Mouse (Mus musculus): ENCODE results near the gene Olfr1375. TPM values are rescaled to one million over a fixed set of nuclear protein-coding genes. Genes with fewer than 3 reads are reported as not detected.

Olfr1375 gene
- polyA plus RNA-seq, 1 experiment from 2014 or later: not detected

DNA sequence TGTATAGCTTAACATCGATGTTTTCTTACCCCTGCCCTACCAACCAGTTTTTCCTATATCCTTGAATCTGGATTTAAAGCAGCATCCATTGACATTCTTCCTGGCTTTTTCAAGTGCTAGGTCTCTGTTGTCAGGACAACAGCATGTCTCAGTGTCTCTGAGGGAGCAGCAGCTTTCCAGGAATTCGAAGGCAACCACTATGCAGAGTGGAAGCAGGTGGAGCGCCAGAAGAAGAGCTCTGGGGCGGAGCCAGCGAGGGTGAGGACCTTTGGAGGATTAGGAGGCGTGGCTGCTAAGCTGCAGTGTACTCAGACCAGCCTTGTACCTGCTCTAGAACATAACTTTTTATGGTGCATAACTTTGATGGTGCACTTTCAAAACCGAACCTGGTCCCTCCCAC, 36.6 kb downstream of the Olfr1375 start:
- H3K4me2 ChIP-seq (replicated peaks; ENCODE audit: low read depth, low read length): no peak overlapping the region
- no peak overlapping the region for H3K4me3 ChIP-seq (ENCODE audit: low read length)
- ATAC-seq (ENCODE audit: low FRiP score, low TSS enrichment): no peak
- H3K4me1 ChIP-seq (ENCODE audit: control insufficient read depth, insufficient read depth, low read length): no peaks in the 10 kb centered on the region
- H3K27me3 ChIP-seq (ENCODE audit: control insufficient read depth, insufficient read depth, low read length): no peaks in the 10 kb centered on the region
- no peaks in the 10 kb centered on the region for H3K9me3 ChIP-seq (ENCODE audit: control insufficient read depth, low read length)
- H3K36me3 ChIP-seq (ENCODE audit: control insufficient read depth, insufficient read depth, low read length): no peaks in the 10 kb centered on the region
- WGBS: 43% methylated on average over 7 of the region's 7 CpGs
- H3K9ac ChIP-seq (ENCODE audit: low read depth, low read length): no peak overlapping the region
- no peak overlapping the region for H3K27ac ChIP-seq (ENCODE audit: low read depth, low read length)

GRCm38 (mm10) chr11:51085269-51085668, 37.4 kb downstream of the Olfr1375 start:
- H3K9ac ChIP-seq (ENCODE audit: low read depth, low read length): no peak overlapping the region
- WGBS: 50% methylated on average over 13 of the region's 13 CpGs
- H3K4me3 ChIP-seq (ENCODE audit: low read length): no peak overlapping the region
- no peaks in the 10 kb centered on the region for H3K4me1 ChIP-seq (ENCODE audit: control insufficient read depth, insufficient read depth, low read length)
- H3K27ac ChIP-seq (ENCODE audit: low read depth, low read length): no peak overlapping the region
- no peaks in the 10 kb centered on the region for H3K36me3 ChIP-seq (ENCODE audit: control insufficient read depth, insufficient read depth, low read length)
- no peak overlapping the region for H3K4me2 ChIP-seq (replicated peaks; ENCODE audit: low read depth, low read length)
- no peaks in the 10 kb centered on the region for H3K9me3 ChIP-seq (ENCODE audit: control insufficient read depth, low read length)
- no peaks in the 10 kb centered on the region for H3K27me3 ChIP-seq (ENCODE audit: control insufficient read depth, insufficient read depth, low read length)
- ATAC-seq (ENCODE audit: low FRiP score, low TSS enrichment): no peak

Other genes with a start within 250 kb of the Olfr1375 start
- gene Zfp354c, start 220.4 kb upstream of the Olfr1375 start, polyA plus RNA-seq (2014; fragmentation: Nextera tagmentation; extraction: Ambion mirVana): 18.8 and 35.7 TPM in 2 replicates
- gene Zfp879, start 206.6 kb upstream of the Olfr1375 start, polyA plus RNA-seq (2014; fragmentation: Nextera tagmentation; extraction: Ambion mirVana): 0.31 and 0.76 TPM in 2 replicates
- not detected in 2 replicates for gene Grm6, start 197.4 kb upstream of the Olfr1375 start, polyA plus RNA-seq (2014; fragmentation: Nextera tagmentation; extraction: Ambion mirVana)
- 8.3 and 9.5 TPM in 2 replicates for gene Zfp454, start 160.5 kb upstream of the Olfr1375 start, polyA plus RNA-seq (2014; fragmentation: Nextera tagmentation; extraction: Ambion mirVana)
- gene Zfp2, start 131.9 kb upstream of the Olfr1375 start, polyA plus RNA-seq (2014; fragmentation: Nextera tagmentation; extraction: Ambion mirVana): 11.1 and 17.4 TPM in 2 replicates
- gene Zfp354b, start 116.5 kb upstream of the Olfr1375 start, polyA plus RNA-seq (2014; fragmentation: Nextera tagmentation; extraction: Ambion mirVana): 1.2 and 1.7 TPM in 2 replicates
- gene 4933414I15Rik, start 104.3 kb upstream of the Olfr1375 start, polyA plus RNA-seq (2014; fragmentation: Nextera tagmentation; extraction: Ambion mirVana): not detected in 2 replicates
- gene Prop1, start 94.3 kb upstream of the Olfr1375 start, polyA plus RNA-seq (2014; fragmentation: Nextera tagmentation; extraction: Ambion mirVana): not detected in 2 replicates
- gene Olfr1378, start 81.6 kb upstream of the Olfr1375 start, polyA plus RNA-seq (2014; fragmentation: Nextera tagmentation; extraction: Ambion mirVana): not detected in 2 replicates
- gene Olfr1377, start 66.1 kb upstream of the Olfr1375 start, polyA plus RNA-seq (2014; fragmentation: Nextera tagmentation; extraction: Ambion mirVana): not detected in 2 replicates
- not detected in 2 replicates for gene Olfr51, start 44.5 kb upstream of the Olfr1375 start, polyA plus RNA-seq (2014; fragmentation: Nextera tagmentation; extraction: Ambion mirVana)
- gene Olfr54, start 33.9 kb upstream of the Olfr1375 start, polyA plus RNA-seq (2014; fragmentation: Nextera tagmentation; extraction: Ambion mirVana): not detected in 2 replicates
- gene Zfp354a, start 11.1 kb downstream of the Olfr1375 start, polyA plus RNA-seq (2014; fragmentation: Nextera tagmentation; extraction: Ambion mirVana): 7.5 and 11.7 TPM in 2 replicates
- not detected in 2 replicates for gene Gm12569, start 172.4 kb downstream of the Olfr1375 start, polyA plus RNA-seq (2014; fragmentation: Nextera tagmentation; extraction: Ambion mirVana)
- 102 and 127 TPM in 2 replicates for gene Clk4, start 213.6 kb downstream of the Olfr1375 start, polyA plus RNA-seq (2014; fragmentation: Nextera tagmentation; extraction: Ambion mirVana)
- 0.69 and 0.99 TPM in 2 replicates for gene BC049762, start 214.9 kb downstream of the Olfr1375 start, polyA plus RNA-seq (2014; fragmentation: Nextera tagmentation; extraction: Ambion mirVana)
- 8.6 and 12.3 TPM in 2 replicates for gene Col23a1, start 241.8 kb downstream of the Olfr1375 start, polyA plus RNA-seq (2014; fragmentation: Nextera tagmentation; extraction: Ambion mirVana)